Comparison of ENCODE assay signal across 13 mouse cellular contexts in genomic region chr9:75001006-75001405, GRCm38 (mm10). TPM values are rescaled to one million over a fixed set of nuclear protein-coding genes. Genes with fewer than 3 reads are reported as not detected.
DNase-seq lines count a peak whose midpoint lies in the region; ATAC-seq and TF ChIP-seq lines count a peak whose summit lies in the region.
"Had no signal": no experiment of that assay in that cellular context is flagged by ENCODE, and none has a peak within 500 bp of the region (broad histone marks: within the 10 kb centered on the region; RNA-seq: fewer than 3 reads in every experiment).

No protein-coding gene starts in this region.

- no peaks in the 10 kb centered on the region for H3K27me3 ChIP-seq in cerebellum, adult 2 months (ENCODE audit: control insufficient read depth, insufficient read depth, low read length)
- H3K27me3 ChIP-seq in heart, embryonic 16.5 days (ENCODE audit: control insufficient read depth, insufficient read depth, low read length) = no peaks in the 10 kb centered on the region
- no peaks in the 10 kb centered on the region for H3K27me3 ChIP-seq in lung, embryonic 16.5 days (ENCODE audit: control insufficient read depth, insufficient read depth, low read depth, low read length)
- no peaks in the 10 kb centered on the region for H3K27me3 ChIP-seq in stomach, embryonic 16.5 days (ENCODE audit: control insufficient read depth, insufficient read depth, low read length)
- H3K27me3 ChIP-seq in hindbrain, embryonic 12.5 days = no peaks in the 10 kb centered on the region
- H3K27me3 ChIP-seq: embryonic facial prominence, embryonic 15.5 days; hindbrain, embryonic 15.5 days; liver, embryonic 15.5 days; neural tube, embryonic 15.5 days had no signal

- H3K9ac ChIP-seq in heart, embryonic 16.5 days (ENCODE audit: low read length) = no peak overlapping the region
- no peak overlapping the region for H3K9ac ChIP-seq in lung, embryonic 16.5 days (ENCODE audit: low read length)
- no peak overlapping the region for H3K9ac ChIP-seq in stomach, embryonic 16.5 days (ENCODE audit: low read length)
- no peak overlapping the region for H3K9ac ChIP-seq in hindbrain, embryonic 12.5 days
- H3K9ac ChIP-seq: embryonic facial prominence, embryonic 15.5 days; hindbrain, embryonic 15.5 days; liver, embryonic 15.5 days; neural tube, embryonic 15.5 days had no signal

- no peak for TF ChIP-seq CTCF in cerebellum, adult 2 months (IDR thresholded peaks at IDR 0.05; ENCODE audit: borderline replicate concordance, insufficient read depth, low read depth, low read length)

- peak overlapping the region; percentile 41 for H3K27ac ChIP-seq in cerebellum, adult 2 months (ENCODE audit: insufficient read depth, low read length)
- 0 out of 2 replicates have a peak overlapping the region, but pooled peaks have one; percentile 6 for H3K27ac ChIP-seq in heart, embryonic 16.5 days (ENCODE audit: low read length)
- H3K27ac ChIP-seq in lung, embryonic 16.5 days (ENCODE audit: low read length) = peak overlapping the region; percentile 53
- H3K27ac ChIP-seq in stomach, embryonic 16.5 days (ENCODE audit: low read length) = peak overlapping the region; percentile 88
- no peak overlapping the region for H3K27ac ChIP-seq in hindbrain, embryonic 12.5 days
- H3K27ac ChIP-seq: hindbrain, embryonic 15.5 days; liver, embryonic 15.5 days; neural tube, embryonic 15.5 days had no signal

- WGBS in cerebellum, adult 2 months = 50% methylated on average over 6 of the region's 6 CpGs
- WGBS in heart, embryonic 16.5 days = 60% methylated on average over 6 of the region's 6 CpGs
- 65% methylated on average over 6 of the region's 6 CpGs for WGBS in lung, embryonic 16.5 days
- 69% methylated on average over 6 of the region's 6 CpGs for WGBS in stomach, embryonic 16.5 days
- 87% methylated on average over 6 of the region's 6 CpGs for WGBS in hindbrain, embryonic 12.5 days

- H3K9me3 ChIP-seq in heart, embryonic 16.5 days (replicated peaks; ENCODE audit: control insufficient read depth, low read length) = no peaks in the 10 kb centered on the region
- H3K9me3 ChIP-seq in lung, embryonic 16.5 days (ENCODE audit: control insufficient read depth, low read length) = no peaks in the 10 kb centered on the region
- H3K9me3 ChIP-seq in stomach, embryonic 16.5 days (replicated peaks; ENCODE audit: control insufficient read depth, low read length) = no peaks in the 10 kb centered on the region
- no peaks in the 10 kb centered on the region for H3K9me3 ChIP-seq in hindbrain, embryonic 12.5 days (replicated peaks)
- H3K9me3 ChIP-seq: embryonic facial prominence, embryonic 15.5 days; hindbrain, embryonic 15.5 days; liver, embryonic 15.5 days; neural tube, embryonic 15.5 days had no signal

- H3K4me2 ChIP-seq in heart, embryonic 16.5 days (ENCODE audit: low read depth, low read length) = no peak overlapping the region
- H3K4me2 ChIP-seq in lung, embryonic 16.5 days (ENCODE audit: low read depth, low read length) = no peak overlapping the region
- H3K4me2 ChIP-seq in stomach, embryonic 16.5 days (ENCODE audit: low read depth, low read length) = no peak overlapping the region
- H3K4me2 ChIP-seq in hindbrain, embryonic 12.5 days (replicated peaks) = no peak overlapping the region
- H3K4me2 ChIP-seq: embryonic facial prominence, embryonic 15.5 days; hindbrain, embryonic 15.5 days; liver, embryonic 15.5 days; neural tube, embryonic 15.5 days had no signal

- TF ChIP-seq POLR2A in cerebellum, adult 2 months (IDR thresholded peaks at IDR 0.05; ENCODE audit: borderline replicate concordance, insufficient read depth, low read length) = no peak

- intact Hi-C loops in heart, postnatal 36 days (cut with DNase I) = loop anchor here (5.0 kb wide), 1 partner anchor 94 kb away; no protein-coding TSS in a partner anchor

- no peak for ATAC-seq in cerebellum, adult (ENCODE audit: insufficient number of reproducible peaks, low FRiP score, low TSS enrichment)
- ATAC-seq in heart, embryonic 16.5 days (replicated peaks; ENCODE audit: extremely low read depth, insufficient read depth, low FRiP score) = no peak
- 0 out of 2 replicates have a peak, but pooled peaks have one; percentile 23 for ATAC-seq in lung, embryonic 16.5 days (ENCODE audit: low read depth)
- no peak for ATAC-seq in stomach, embryonic 16.5 days (ENCODE audit: insufficient read depth, low FRiP score)
- ATAC-seq in hindbrain, embryonic 12.5 days (ENCODE audit: low FRiP score) = no peak
- ATAC-seq: forebrain, embryonic 14.5 days had no signal

- H3K36me3 ChIP-seq in heart, embryonic 16.5 days (ENCODE audit: control insufficient read depth, insufficient read depth) = peaks cover 5% of the 10 kb centered on the region; the same call in 1 of the 2 replicates
- no peaks in the 10 kb centered on the region for H3K36me3 ChIP-seq in lung, embryonic 16.5 days (ENCODE audit: control insufficient read depth, insufficient read depth, low read length)
- H3K36me3 ChIP-seq in stomach, embryonic 16.5 days (ENCODE audit: control insufficient read depth, insufficient read depth, low read length) = no peaks in the 10 kb centered on the region
- peaks cover 10% of the 10 kb centered on the region; the same call in 1 of the 2 replicates for H3K36me3 ChIP-seq in hindbrain, embryonic 12.5 days
- H3K36me3 ChIP-seq: liver, embryonic 15.5 days had no signal

- H3K4me1 ChIP-seq in cerebellum, adult 2 months (ENCODE audit: control insufficient read depth, insufficient read depth, low read length) = peaks cover 20% of the 10 kb centered on the region
- peaks cover 10% of the 10 kb centered on the region for H3K4me1 ChIP-seq in heart, embryonic 16.5 days (ENCODE audit: control insufficient read depth, insufficient read depth, low read length)
- H3K4me1 ChIP-seq in lung, embryonic 16.5 days (replicated peaks; ENCODE audit: control insufficient read depth, insufficient read depth, low read length) = peaks cover 14% of the 10 kb centered on the region
- peaks cover 13% of the 10 kb centered on the region for H3K4me1 ChIP-seq in stomach, embryonic 16.5 days (ENCODE audit: control insufficient read depth, insufficient read depth, low read length)
- H3K4me1 ChIP-seq in hindbrain, embryonic 12.5 days = no peaks in the 10 kb centered on the region
- H3K4me1 ChIP-seq: liver, embryonic 15.5 days had no signal

- DNase-seq in cerebellum, adult 2 months = no peak
- no peak for DNase-seq in heart, postnatal 36 days
- no peak for DNase-seq in lung, postnatal 25 days (ENCODE audit: low spot score)

- no peak overlapping the region for H3K4me3 ChIP-seq in cerebellum, adult 2 months (replicated peaks; ENCODE audit: insufficient read depth, low read depth, low read length)
- no peak overlapping the region for H3K4me3 ChIP-seq in heart, embryonic 16.5 days (ENCODE audit: low read length)
- no peak overlapping the region for H3K4me3 ChIP-seq in lung, embryonic 16.5 days (ENCODE audit: low read length)
- H3K4me3 ChIP-seq in stomach, embryonic 16.5 days (replicated peaks; ENCODE audit: low read length) = no peak overlapping the region
- no peak overlapping the region for H3K4me3 ChIP-seq in hindbrain, embryonic 12.5 days
- H3K4me3 ChIP-seq: embryonic facial prominence, embryonic 15.5 days; hindbrain, embryonic 15.5 days; liver, embryonic 15.5 days; neural tube, embryonic 15.5 days had no signal

RNA-seq across cellular contexts. Expression of gene Arpp19, which starts 36.4 kb away (rescaled TPM):
- polyA plus RNA-seq in cerebellum, adult 2 months (2012; rRNA removed) = 67.2 and 74.5 TPM in 2 replicates
- polyA plus RNA-seq in heart, embryonic 16.5 days (2015; fragmentation: Nextera tagmentation; extraction: Ambion mirVana) = 187 and 195 TPM in 2 replicates
- 100 to 1,000 TPM; 169 to 182 TPM for total RNA-seq in heart, postnatal 36 days (2021)
- 257 and 306 TPM in 2 replicates for polyA plus RNA-seq in lung, embryonic 16.5 days (2015; fragmentation: Nextera tagmentation; extraction: Ambion mirVana)
- polyA plus RNA-seq in stomach, embryonic 16.5 days (2015; fragmentation: Nextera tagmentation; extraction: Ambion mirVana) = 256 and 295 TPM in 2 replicates
- polyA plus RNA-seq in hindbrain, embryonic 12.5 days (2016; fragmentation: Nextera tagmentation; extraction: Ambion mirVana) = 280 and 291 TPM in 2 replicates

RNA-seq across cellular contexts. Expression of gene Fam214a, which starts 48.3 kb away (rescaled TPM):
- polyA plus RNA-seq in cerebellum, adult 2 months (2012; rRNA removed) = 36.2 and 39.2 TPM in 2 replicates
- polyA plus RNA-seq in heart, embryonic 16.5 days (2015; fragmentation: Nextera tagmentation; extraction: Ambion mirVana) = 11.3 and 11.4 TPM in 2 replicates
- total RNA-seq in heart, postnatal 36 days (2021) = 10 to 100 TPM; 37.3 to 39.8 TPM
- polyA plus RNA-seq in lung, embryonic 16.5 days (2015; fragmentation: Nextera tagmentation; extraction: Ambion mirVana) = 11.5 and 12.1 TPM in 2 replicates
- polyA plus RNA-seq in stomach, embryonic 16.5 days (2015; fragmentation: Nextera tagmentation; extraction: Ambion mirVana) = 10.0 and 10.2 TPM in 2 replicates
- polyA plus RNA-seq in hindbrain, embryonic 12.5 days (2016; fragmentation: Nextera tagmentation; extraction: Ambion mirVana) = 26.8 and 30.9 TPM in 2 replicates
